Mouse (Mus musculus): Measurements from ENCODE around the gene Tmem106c.

Gene Tmem106c

GRCm38 (mm10) chr15:97999991-98000390 lies 36.0 kb downstream of the Tmem106c start:
- in situ Hi-C loops (cut with MseI, MboI) = no loop called here

- in situ Hi-C loops (cut with MseI, MboI) = no loop called here
These were observed 37.5 kb downstream of the Tmem106c start for GRCm38 (mm10) chr15:98001321-98002112.

- in situ Hi-C loops (cut with MseI, MboI) = no loop called here
These were observed 38.4 kb downstream of the Tmem106c start for GRCm38 (mm10) chr15:98002113-98002990.

- in situ Hi-C loops (cut with MseI, MboI) = no loop called here
These were observed 39.2 kb downstream of the Tmem106c start for GRCm38 (mm10) chr15:98002991-98003821.

GRCm38 (mm10) chr15:98003822-98004739 lies 40.1 kb downstream of the Tmem106c start, which contains the start of gene Col2a1:
TSS of gene Col2a1 (minus strand) at chr15:98004695.
- in situ Hi-C loops (cut with MseI, MboI) = no loop called here

- in situ Hi-C loops (cut with MseI, MboI) = no loop called here
These were observed 40.8 kb downstream of the Tmem106c start for GRCm38 (mm10) chr15:98004740-98005159.

GRCm38 (mm10) chr15:98005181-98005580 lies 41.2 kb downstream of the Tmem106c start:
- in situ Hi-C loops (cut with MseI, MboI) = no loop called here

- in situ Hi-C loops (cut with MseI, MboI) = no loop called here
These were observed 48.8 kb downstream of the Tmem106c start for GRCm38 (mm10) chr15:98012810-98013209.

GRCm38 (mm10) chr15:98017925-98018324 lies 53.9 kb downstream of the Tmem106c start:
- in situ Hi-C loops (cut with MseI, MboI) = no loop called here

GRCm38 (mm10) chr15:98019047-98019446 lies 55.0 kb downstream of the Tmem106c start:
- in situ Hi-C loops (cut with MseI, MboI) = no loop called here

Data from mouse trophoblast stem cell (cell line).